Mouse (Mus musculus) thymus, adult 2 months (tissue): ENCODE measurements around the gene Casp7. TPM values are rescaled to one million over a fixed set of nuclear protein-coding genes. Genes with fewer than 3 reads are reported as not detected.

ENCODE experiments used
- DNase-seq: peaks from one replicate; pipeline ENCODE4 v3.0.0; 2021
- H3K27ac ChIP-seq: fragments of 200-500 bp; 2 replicates; pipeline ENCODE4 v1.5.1; 2012; ENCODE audit warnings: low read length, control low read depth; ENCODE audit not compliant: control insufficient read depth, insufficient read depth
- H3K27me3 ChIP-seq: fragments of 200-500 bp; 2 replicates; pipeline ENCODE4 v1.6.1; 2012; ENCODE audit warnings: mild to moderate bottlenecking, low read length, moderate library complexity, mixed read lengths; ENCODE audit not compliant: control insufficient read depth, insufficient read depth
- H3K36me3 ChIP-seq: fragments of 200-500 bp; 2 replicates; pipeline ENCODE4 v1.6.1; 2012; ENCODE audit warnings: mild to moderate bottlenecking, low read length, moderate library complexity; ENCODE audit not compliant: control insufficient read depth, insufficient read depth
- H3K4me1 ChIP-seq: fragments of 200-500 bp; replicated peaks from 2 replicates; pipeline ENCODE4 v1.6.1; 2012; ENCODE audit warnings: low read length; ENCODE audit not compliant: control insufficient read depth, insufficient read depth
- H3K4me3 ChIP-seq: fragments of 200-500 bp; 2 replicates; pipeline ENCODE4 v1.5.1; 2012; ENCODE audit warnings: mild to moderate bottlenecking, low read length, control low read depth, moderate library complexity; ENCODE audit not compliant: control insufficient read depth, insufficient read depth
- CTCF ChIP-seq: fragments of 200-500 bp; IDR thresholded peaks from 2 replicates; pipeline ENCODE4 v1.5.1; 2012; ENCODE audit warnings: mild to moderate bottlenecking, control low read depth, low read length, moderate library complexity, borderline replicate concordance; ENCODE audit not compliant: control insufficient read depth, poor library complexity, insufficient read depth; ENCODE audit errors: extremely low read depth
- POLR2A ChIP-seq: fragments of 200-500 bp; IDR thresholded peaks from 2 replicates; pipeline ENCODE4 v1.6.1; 2012; ENCODE audit warnings: mild to moderate bottlenecking, low read length, control low read depth, moderate library complexity; ENCODE audit not compliant: control insufficient read depth, poor library complexity, insufficient read depth; ENCODE audit errors: extremely low read depth
- WGBS: fragments of 180-500 bp; shearing (Covaris S2); methylation state at CpG from one replicate; pipeline ENCODE4 v1.1.7; 2018; 5-methylcytosine and 5-hydroxymethylcytosine counted together
- polyA plus RNA-seq: library from polyadenylated mRNA; depleted of rRNA; stranded (reverse); fragments of >200 nt; gene quantifications from 2 replicates; pipeline ENCODE4 v1.2.3, GENCODE M21; 2012

Gene Casp7
- polyA plus RNA-seq, 1 experiment, result 19.6 TPM

DNA sequence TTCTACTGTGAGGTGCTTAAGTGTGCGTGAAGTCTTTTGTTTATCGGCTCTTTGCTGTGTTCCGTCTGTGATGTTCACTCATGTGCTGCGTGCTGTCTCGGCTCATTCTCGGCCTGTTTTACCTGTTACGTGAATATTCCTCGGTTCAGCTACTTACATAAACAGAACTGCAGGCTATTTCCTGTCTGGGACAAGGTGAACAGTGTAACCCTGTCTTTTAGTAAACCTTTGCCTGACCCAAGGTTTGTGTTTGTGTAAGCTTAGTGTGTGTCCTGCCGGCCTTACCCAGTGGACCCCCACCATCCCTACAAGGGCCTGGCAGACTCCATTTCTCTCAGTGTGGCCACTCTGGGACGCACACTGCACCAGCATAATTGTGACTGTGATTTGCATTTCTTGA, 35.8 kb downstream of the Casp7 start:
- H3K27ac ChIP-seq, result no peak overlapping the region
- H3K4me3 ChIP-seq, result no peak overlapping the region
- DNase-seq, result no peak
- TF ChIP-seq CTCF (no peak), POLR2A (no peak)
- no peaks in the 10 kb centered on the region for H3K27me3 ChIP-seq
- H3K36me3 ChIP-seq, result peaks cover 8% of the 10 kb centered on the region
- 96% methylated on average over 10 of the region's 10 CpGs for WGBS
- no peaks in the 10 kb centered on the region for H3K4me1 ChIP-seq

DNA sequence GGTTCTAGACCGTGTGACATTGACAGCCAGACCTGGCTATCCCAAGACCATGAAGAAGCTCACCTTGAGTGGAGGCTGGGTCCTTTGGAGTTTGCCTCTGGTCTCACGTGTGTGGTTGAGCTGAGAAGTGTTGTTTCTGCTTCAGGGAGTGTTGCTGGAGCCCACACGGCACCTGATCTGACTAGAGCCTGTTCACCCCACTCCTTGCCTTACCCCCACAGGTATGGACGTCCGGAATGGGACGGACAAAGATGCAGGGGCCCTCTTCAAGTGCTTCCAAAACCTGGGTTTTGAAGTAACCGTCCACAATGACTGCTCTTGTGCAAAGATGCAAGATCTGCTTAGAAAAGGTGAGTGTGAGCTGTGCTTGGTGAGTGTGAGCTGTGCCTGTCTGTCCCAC, 36.7 kb downstream of the Casp7 start:
- Histone ChIP-seq H3K36me3 (peaks cover 8% of the 10 kb centered on the region), H3K4me1 (no peaks in the 10 kb centered on the region), H3K4me3 (no peak overlapping the region), H3K27ac (no peak overlapping the region), H3K27me3 (no peaks in the 10 kb centered on the region)
- DNase-seq, result no peak
- no peak for TF ChIP-seq CTCF
- no peak for TF ChIP-seq POLR2A
- 96% methylated on average over 7 of the region's 7 CpGs for WGBS

DNA sequence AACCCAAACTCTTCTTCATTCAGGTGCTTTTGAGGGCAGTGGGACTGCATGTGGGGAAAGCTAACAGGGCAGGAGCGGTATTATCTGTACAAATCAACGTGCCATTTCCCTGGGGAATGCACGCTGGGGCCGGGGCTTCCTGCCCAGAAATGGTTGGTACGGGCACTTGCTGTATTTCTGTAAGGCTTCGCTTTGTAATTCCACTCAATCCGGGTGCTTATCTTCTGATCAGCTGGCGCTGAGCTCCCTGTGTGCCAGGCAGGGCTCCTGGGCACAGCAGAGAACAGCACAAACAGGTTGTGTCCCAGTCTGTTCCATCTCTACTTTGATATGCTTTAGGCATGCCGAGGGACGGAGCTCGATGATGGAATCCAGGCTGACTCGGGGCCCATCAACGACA, 39.5 kb downstream of the Casp7 start:
- WGBS, result 95% methylated on average over 13 of the region's 13 CpGs
- DNase-seq, result no peak
- no peak for TF ChIP-seq CTCF
- TF ChIP-seq POLR2A, result no peak
- H3K4me3 ChIP-seq, result no peak overlapping the region
- H3K27ac ChIP-seq, result no peak overlapping the region
- no peaks in the 10 kb centered on the region for H3K27me3 ChIP-seq
- H3K4me1 ChIP-seq, result no peaks in the 10 kb centered on the region
- peaks cover 8% of the 10 kb centered on the region for H3K36me3 ChIP-seq

DNA sequence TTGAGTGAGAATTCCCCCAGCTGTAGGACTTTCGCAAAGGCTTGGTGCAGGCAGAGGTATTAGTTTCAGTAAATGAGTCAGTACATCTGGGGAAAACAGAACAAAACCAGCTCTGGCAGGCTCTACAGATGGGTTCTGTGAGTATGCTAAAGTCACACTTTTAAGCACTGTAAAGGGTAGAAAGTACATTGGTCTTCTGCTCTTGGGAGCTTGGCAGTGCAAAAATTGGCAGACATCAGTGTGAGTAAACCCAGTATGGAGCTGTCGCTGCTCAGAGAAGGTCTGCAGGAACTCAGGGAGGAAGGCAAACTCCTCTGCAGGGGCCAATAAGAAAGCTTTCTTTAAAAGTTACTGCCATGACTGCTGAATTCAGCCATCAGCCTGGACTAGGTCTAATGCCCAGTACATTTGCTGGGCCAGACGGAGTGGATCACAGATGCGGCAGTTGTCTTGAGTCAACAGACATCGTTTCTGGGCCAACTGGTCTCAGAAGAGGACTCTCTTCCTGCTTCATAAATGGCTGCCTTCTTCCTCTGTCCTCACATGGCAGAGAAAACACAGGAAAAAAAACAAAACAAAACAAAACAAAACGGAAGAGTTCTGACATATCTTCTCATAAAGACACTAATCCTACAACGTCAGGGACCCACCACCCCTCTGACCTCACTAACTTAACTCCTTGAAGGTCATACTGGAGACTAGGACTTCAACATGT, 41.6 kb downstream of the Casp7 start:
- no peak for TF ChIP-seq CTCF
- no peak overlapping the region for H3K4me3 ChIP-seq
- no peak overlapping the region for H3K27ac ChIP-seq
- H3K36me3 ChIP-seq, result peaks cover 8% of the 10 kb centered on the region
- no peaks in the 10 kb centered on the region for H3K27me3 ChIP-seq
- H3K4me1 ChIP-seq, result no peaks in the 10 kb centered on the region
- 95% methylated on average over 7 of the region's 7 CpGs for WGBS
- no peak for DNase-seq

GRCm38 (mm10) chr19:56439072-56439434, 42.1 kb downstream of the Casp7 start:
- no peak for TF ChIP-seq POLR2A
- no peak for TF ChIP-seq CTCF
- H3K4me1 ChIP-seq, result no peaks in the 10 kb centered on the region
- no peak overlapping the region for H3K27ac ChIP-seq
- 94% methylated on average over 6 of the region's 6 CpGs for WGBS
- no peak overlapping the region for H3K4me3 ChIP-seq
- DNase-seq, result no peak
- H3K36me3 ChIP-seq, result peaks cover 8% of the 10 kb centered on the region
- H3K27me3 ChIP-seq, result no peaks in the 10 kb centered on the region

- no peak for DNase-seq
- no peaks in the 10 kb centered on the region for H3K27me3 ChIP-seq
- no peak overlapping the region for H3K27ac ChIP-seq
- no peaks in the 10 kb centered on the region for H3K36me3 ChIP-seq
- 94% methylated on average over 14 of the region's 14 CpGs for WGBS
- no peaks in the 10 kb centered on the region for H3K4me1 ChIP-seq
- H3K4me3 ChIP-seq, result no peak overlapping the region
- no peak for TF ChIP-seq CTCF
- TF ChIP-seq POLR2A, result no peak
Observed at GRCm38 (mm10) chr19:56443445-56443844, 46.5 kb downstream of the Casp7 start.

GRCm38 (mm10) chr19:56448784-56449183, 51.9 kb downstream of the Casp7 start:
- TF ChIP-seq POLR2A (no peak), CTCF (no peak)
- Histone ChIP-seq H3K27me3 (no peaks in the 10 kb centered on the region), H3K27ac (no peak overlapping the region), H3K4me1 (no peaks in the 10 kb centered on the region), H3K4me3 (no peak overlapping the region), H3K36me3 (no peaks in the 10 kb centered on the region)
- no peak for DNase-seq
- WGBS, result 98% methylated on average over 4 of the region's 4 CpGs
